Mouse (Mus musculus): ENCODE measurements around the gene Gm10644.

GRCm38 (mm10) chr8:83995973-83996372, 41.0 kb upstream of the Gm10644 start:
- TF ChIP-seq CTCF (IDR thresholded peaks at IDR 0.05; ENCODE audit: control insufficient read depth, insufficient read depth, low read length) (no peak), POLR2A (IDR thresholded peaks at IDR 0.05; ENCODE audit: borderline replicate concordance, control insufficient read depth, low read depth, low read length) (no peak)
